Mouse (Mus musculus) heart, embryonic 15.5 days (tissue): ENCODE data around the gene Cd3eap. TPM values are rescaled to one million over a fixed set of nuclear protein-coding genes. Genes with fewer than 3 reads are reported as not detected.

Experiments
- ATAC-seq: fragments of 200-750 bp; cut with Nextera tagmentation; replicated peaks from 2 replicates; pipeline ENCODE4 v1.8.0; 2017; ENCODE audit warnings: low read depth, moderate TSS enrichment; ENCODE audit not compliant: insufficient number of reproducible peaks, insufficient read depth, low FRiP score
- H3K27ac ChIP-seq: fragments of 300-500 bp; sonication (generic); 2 replicates; pipeline ENCODE4 v1.5.1; 2015; ENCODE audit warnings: mild to moderate bottlenecking, inconsistent platforms
- H3K27me3 ChIP-seq: fragments of 300-500 bp; sonication (generic); 2 replicates; pipeline ENCODE4 v1.6.1; 2015; ENCODE audit warnings: inconsistent platforms
- H3K36me3 ChIP-seq: fragments of 300-500 bp; sonication (generic); 2 replicates; pipeline ENCODE4 v1.6.1; 2015; ENCODE audit warnings: mild to moderate bottlenecking, inconsistent platforms
- H3K4me1 ChIP-seq: fragments of 300-500 bp; sonication (generic); replicated peaks from 2 replicates; pipeline ENCODE4 v1.6.1; 2015; ENCODE audit warnings: inconsistent platforms
- H3K4me2 ChIP-seq: fragments of 300-500 bp; sonication (generic); 2 replicates; pipeline ENCODE4 v1.6.1; 2015; ENCODE audit warnings: inconsistent platforms, mild to moderate bottlenecking, moderate library complexity
- H3K4me3 ChIP-seq: fragments of 300-500 bp; sonication (generic); 2 replicates; pipeline ENCODE4 v1.5.1; 2015; ENCODE audit warnings: mild to moderate bottlenecking, inconsistent platforms
- H3K9ac ChIP-seq: fragments of 300-500 bp; sonication (generic); 2 replicates; pipeline ENCODE4 v1.6.1; 2015; ENCODE audit warnings: mild to moderate bottlenecking, inconsistent platforms
- H3K9me3 ChIP-seq: fragments of 300-500 bp; sonication (generic); replicated peaks from 2 replicates; pipeline ENCODE4 v1.6.1; 2016; ENCODE audit warnings: inconsistent platforms
- WGBS: fragments of 180-500 bp; shearing (Covaris S2); methylation state at CpG from one replicate; pipeline ENCODE4 v1.1.7; 2015; ENCODE audit warnings: mixed read lengths; 5-methylcytosine and 5-hydroxymethylcytosine counted together
- microRNA counts: library from miRNA; unstranded; fragments of <30 nt; microRNA quantifications from one replicate; lab custom pipeline; 2016
- microRNA-seq: library from miRNA; unstranded; fragments of <30 nt; microRNA quantifications from one replicate; pipeline ENCODE4, GENCODE M21; 2016
- polyA plus RNA-seq: library from polyadenylated mRNA; unstranded; fragments of >200 nt; fragmentation: Nextera tagmentation; extraction: Ambion mirVana; gene quantifications from 2 replicates; pipeline ENCODE4 v1.2.1, GENCODE M21; 2015

Gene Cd3eap
- polyA plus RNA-seq, 1 experiment from 2014 or later = 13.6 TPM

DNA sequence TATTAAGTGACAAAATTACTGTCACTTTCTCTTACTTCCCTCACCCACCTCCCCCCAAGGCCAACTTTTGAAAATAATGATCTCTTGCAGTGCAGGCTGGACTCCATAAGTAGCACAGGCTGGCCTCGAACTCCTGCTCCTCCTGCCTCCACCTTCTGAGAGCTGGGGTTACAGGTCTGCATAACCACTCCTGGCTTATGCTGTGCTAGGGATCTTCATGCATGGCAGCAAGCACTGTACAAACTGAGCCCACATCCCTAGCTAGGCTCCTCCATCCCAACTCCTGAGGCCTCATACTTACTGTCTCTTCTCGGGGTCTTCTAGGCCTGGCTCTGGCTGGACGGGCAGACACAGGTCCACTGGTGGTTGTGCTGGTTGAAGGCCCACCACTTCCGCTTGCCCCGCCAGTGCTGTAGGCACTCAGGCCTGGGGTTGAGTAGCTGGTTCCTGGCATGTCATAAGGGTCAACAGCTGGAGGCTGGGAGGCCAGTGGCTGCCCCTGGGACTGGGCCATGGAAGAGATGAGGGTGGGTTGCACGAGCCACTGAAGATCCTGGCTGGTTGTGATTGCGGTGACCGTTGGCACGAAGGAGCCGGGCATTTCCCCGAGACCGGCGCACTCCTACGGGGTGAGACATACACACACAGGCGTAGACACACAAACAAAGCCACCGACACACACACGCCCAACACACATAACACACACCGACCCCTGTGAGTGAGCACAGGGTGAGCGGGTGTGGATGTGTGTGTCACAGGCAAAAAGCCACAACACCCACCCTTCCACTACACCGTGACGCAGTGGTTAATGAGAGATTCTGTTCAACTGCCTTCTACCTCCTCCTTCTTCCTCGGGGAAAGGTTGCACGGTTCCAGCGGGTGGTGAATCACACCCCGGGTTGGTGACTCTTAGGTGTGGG is 52.2 kb downstream of the Cd3eap start:
- no peak overlapping the region for H3K27ac ChIP-seq
- peak overlapping the region; percentile 99 for H3K4me2 ChIP-seq

More for the DNA sequence above, 52.2 kb downstream of the Cd3eap start:
- WGBS = 71% methylated on average over 25 of the region's 25 CpGs
- Histone ChIP-seq H3K9ac (no peak overlapping the region), H3K4me1 (peaks cover 41% of the 10 kb centered on the region), H3K4me3 (no peak overlapping the region; the same call in 1 of the 2 replicates), H3K9me3 (no peaks in the 10 kb centered on the region), H3K27me3 (peaks cover 50% of the 10 kb centered on the region), H3K36me3 (no peaks in the 10 kb centered on the region)
- no peak for ATAC-seq

MicroRNAs within 50 kb of the gene (microRNA counts, 519-probe panel; counts per million panel counts)
- microRNA mmu-miR-343 (lab: Ali Mortazavi, UCI) = not detected

Small RNA genes within 50 kb of the gene (microRNA-seq; reads per million reads assigned to microRNA genes)
- not detected for gene Mir343

Other genes starting within 250 kb of the Cd3eap start
- gene Gm4969, start 241.1 kb downstream of the Cd3eap start, polyA plus RNA-seq = 0.73 and 1.0 TPM in 2 replicates
- gene Fbxo46, start 239.6 kb downstream of the Cd3eap start, polyA plus RNA-seq = 7.3 and 9.6 TPM in 2 replicates
- gene Qpctl, start 210.2 kb downstream of the Cd3eap start, polyA plus RNA-seq = 8.8 and 10.0 TPM in 2 replicates
- 93.2 and 96.6 TPM in 2 replicates for gene Snrpd2, start 209.8 kb downstream of the Cd3eap start, polyA plus RNA-seq
- 73.8 and 73.9 TPM in 2 replicates for gene Gipr, start 193.4 kb downstream of the Cd3eap start, polyA plus RNA-seq
- gene Eml2, start 183.1 kb downstream of the Cd3eap start, polyA plus RNA-seq = 18.9 and 21.0 TPM in 2 replicates
- 2.1 and 2.2 TPM in 2 replicates for gene Gpr4, start 146.9 kb downstream of the Cd3eap start, polyA plus RNA-seq
- 33.8 and 37.9 TPM in 2 replicates for gene Opa3, start 131.1 kb downstream of the Cd3eap start, polyA plus RNA-seq
- gene Vasp, start 87.7 kb downstream of the Cd3eap start, polyA plus RNA-seq = 81.2 and 81.6 TPM in 2 replicates
- 0.11 and 0.16 TPM in 2 replicates for gene Ppm1n, start 79.4 kb downstream of the Cd3eap start, polyA plus RNA-seq
- 27.2 TPM in 2 replicates for gene Rtn2, start 76.9 kb downstream of the Cd3eap start, polyA plus RNA-seq
- 0.20 and 0.47 TPM in 2 replicates for gene Fosb, start 49.4 kb downstream of the Cd3eap start, polyA plus RNA-seq
- 59.8 and 60.3 TPM in 2 replicates for gene Ercc1, start 14.7 kb downstream of the Cd3eap start, polyA plus RNA-seq
- 13.5 and 14.4 TPM in 2 replicates for gene Ppp1r13l, start 266 bp upstream of the Cd3eap start, polyA plus RNA-seq
- gene Ercc2, start 22.5 kb upstream of the Cd3eap start, polyA plus RNA-seq = 8.9 and 11.3 TPM in 2 replicates
- gene Klc3, start 44.6 kb upstream of the Cd3eap start, polyA plus RNA-seq = 3.0 and 4.3 TPM in 2 replicates
- 1,612 and 2,052 TPM in 2 replicates for gene Ckm, start 45.3 kb upstream of the Cd3eap start, polyA plus RNA-seq
- gene Mark4, start 99.3 kb upstream of the Cd3eap start, polyA plus RNA-seq = 7.6 and 8.5 TPM in 2 replicates
- gene Exoc3l2, start 103.8 kb upstream of the Cd3eap start, polyA plus RNA-seq = 0.91 and 1.1 TPM in 2 replicates
- 1.5 and 1.7 TPM in 2 replicates for gene Bloc1s3, start 148.9 kb upstream of the Cd3eap start, polyA plus RNA-seq
- gene Trappc6a, start 148.9 kb upstream of the Cd3eap start, polyA plus RNA-seq = 73.2 and 81.2 TPM in 2 replicates
- not detected in 2 replicates for gene Nkpd1, start 158.4 kb upstream of the Cd3eap start, polyA plus RNA-seq
- gene Ppp1r37, start 203.6 kb upstream of the Cd3eap start, polyA plus RNA-seq = 15.8 and 24.0 TPM in 2 replicates
- gene Zfp296, start 217.8 kb upstream of the Cd3eap start, polyA plus RNA-seq = 0.38 and 0.42 TPM in 2 replicates
- gene Gemin7, start 218.1 kb upstream of the Cd3eap start, polyA plus RNA-seq = 111 and 131 TPM in 2 replicates
- 28.5 and 39.0 TPM in 2 replicates for gene Clasrp, start 245.0 kb upstream of the Cd3eap start, polyA plus RNA-seq